Mouse (Mus musculus) brain, adult 2 months (tissue): ENCODE measurements around the gene H2afy.

Source experiments
- DNase-seq: peaks from one replicate; pipeline ENCODE4 v3.0.0; 2011; ENCODE audit warnings: low read depth, low spot score

H2afy gene

GRCm38 (mm10) chr13:56112496-56112895, 23.7 kb downstream of the H2afy start:
- no peak for DNase-seq

GRCm38 (mm10) chr13:56111601-56112000, 24.6 kb downstream of the H2afy start:
- DNase-seq = no peak

GRCm38 (mm10) chr13:56110694-56111531, 25.2 kb downstream of the H2afy start:
- no peak for DNase-seq

- DNase-seq = no peak
Measured at GRCm38 (mm10) chr13:56109703-56110102, 26.5 kb downstream of the H2afy start.

- DNase-seq = no peak
Measured at GRCm38 (mm10) chr13:56108849-56109519, 27.2 kb downstream of the H2afy start.

GRCm38 (mm10) chr13:56104971-56105391, 31.2 kb downstream of the H2afy start:
- no peak for DNase-seq

GRCm38 (mm10) chr13:56103796-56104746, 32.1 kb downstream of the H2afy start:
- peak; percentile 77 for DNase-seq

GRCm38 (mm10) chr13:56102160-56102559, 34.0 kb downstream of the H2afy start:
- no peak for DNase-seq

- DNase-seq = no peak
Measured at GRCm38 (mm10) chr13:56095601-56096195, 40.5 kb downstream of the H2afy start.

GRCm38 (mm10) chr13:56094544-56094943, 41.6 kb downstream of the H2afy start:
- no peak for DNase-seq

- peak; percentile 74 for DNase-seq
Measured at GRCm38 (mm10) chr13:56093680-56094079, 42.5 kb downstream of the H2afy start.

- DNase-seq = no peak
Measured at GRCm38 (mm10) chr13:56092606-56093005, 43.6 kb downstream of the H2afy start.

GRCm38 (mm10) chr13:56090597-56090996, 45.6 kb downstream of the H2afy start:
- DNase-seq = no peak

GRCm38 (mm10) chr13:56088602-56089001, 47.6 kb downstream of the H2afy start:
- peak; percentile 51 for DNase-seq

- DNase-seq = no peak
Measured at GRCm38 (mm10) chr13:56087936-56088335, 48.2 kb downstream of the H2afy start.

- no peak for DNase-seq
Measured at GRCm38 (mm10) chr13:56084146-56084905, 51.8 kb downstream of the H2afy start.

- DNase-seq = peak; percentile 58
Measured at GRCm38 (mm10) chr13:56081656-56082055, 54.5 kb downstream of the H2afy start.

- no peak for DNase-seq
Measured at GRCm38 (mm10) chr13:56079616-56080015, 56.5 kb downstream of the H2afy start.

- no peak for DNase-seq
Measured at GRCm38 (mm10) chr13:56078724-56079262, 57.4 kb downstream of the H2afy start.

- DNase-seq = no peak
Measured at GRCm38 (mm10) chr13:56075930-56076329, 60.2 kb downstream of the H2afy start.
